Mouse (Mus musculus) T-cell, adult 2 months (primary cell): ENCODE data around the gene Frem1.

Experiments used
- DNase-seq: peaks from one replicate; pipeline ENCODE4 v3.0.0; 2022; ENCODE audit warnings: low spot score

The Frem1 gene

GRCm38 (mm10) chr4:83030097-83030496 lies 22.0 kb downstream of the Frem1 start:
- no peak for DNase-seq

- no peak for DNase-seq
Observed at GRCm38 (mm10) chr4:83020759-83021555, 31.2 kb downstream of the Frem1 start.

GRCm38 (mm10) chr4:83018111-83019105 lies 33.7 kb downstream of the Frem1 start:
- DNase-seq = no peak

DNA sequence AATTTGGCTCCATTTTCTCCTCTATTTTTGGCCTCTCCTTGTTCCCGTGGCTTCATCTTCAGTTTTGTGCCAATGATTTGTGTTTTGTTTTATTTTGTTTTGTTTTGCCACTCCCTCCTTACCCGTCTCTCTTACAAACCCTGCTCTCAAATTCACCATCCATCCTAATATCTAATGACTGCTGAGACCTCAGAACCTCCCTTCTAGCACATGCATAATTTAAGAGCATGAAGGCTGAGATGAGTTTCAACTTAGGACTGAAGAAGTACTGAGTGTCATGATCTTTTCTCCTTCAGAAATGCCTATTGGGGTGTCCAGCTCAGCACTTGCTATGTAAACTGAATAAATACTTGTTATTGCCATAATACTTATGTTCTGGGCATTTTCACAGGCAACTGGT lies 37.6 kb downstream of the Frem1 start:
- no peak for DNase-seq

- no peak for DNase-seq
Observed at GRCm38 (mm10) chr4:83004086-83004485, 48.1 kb downstream of the Frem1 start.

- DNase-seq = no peak
Observed at GRCm38 (mm10) chr4:82992042-82992441, 60.1 kb downstream of the Frem1 start.

DNA sequence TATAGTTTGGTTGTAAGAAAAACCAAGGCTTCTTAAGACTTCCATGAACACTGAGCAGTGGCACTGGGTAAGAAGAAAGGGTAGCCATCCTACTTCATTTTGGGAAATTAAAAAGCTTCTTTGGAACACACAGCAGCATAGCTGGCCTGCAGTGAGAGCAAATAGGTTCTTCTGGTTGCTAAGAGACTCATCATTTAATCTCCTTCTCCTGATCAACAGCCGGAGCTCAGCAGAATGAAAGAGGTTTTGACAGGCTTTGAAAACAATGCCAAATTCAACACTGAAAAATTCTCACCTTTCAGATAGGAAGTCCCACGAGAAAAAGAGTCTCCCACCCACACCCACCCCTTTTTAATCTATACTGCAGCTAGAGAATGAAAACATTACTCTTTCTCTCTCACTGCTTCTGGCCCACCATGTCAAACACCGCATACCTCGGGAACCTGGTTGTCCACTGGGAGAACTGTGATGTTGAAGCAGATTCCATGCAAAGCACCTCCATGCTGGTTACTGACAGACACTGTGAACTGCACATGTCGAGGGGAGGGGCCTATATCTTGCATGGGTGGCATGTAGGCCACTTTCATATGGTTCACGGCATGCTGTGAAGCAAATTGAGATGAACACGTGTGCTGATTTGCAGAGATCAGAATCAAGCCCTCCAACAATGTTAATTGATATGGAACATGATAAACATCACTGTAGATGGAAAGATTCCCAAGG lies 61.0 kb downstream of the Frem1 start:
- DNase-seq = no peak

GRCm38 (mm10) chr4:82972381-82972780 lies 79.8 kb downstream of the Frem1 start:
- no peak for DNase-seq

GRCm38 (mm10) chr4:82970901-82971648 lies 81.1 kb downstream of the Frem1 start:
- DNase-seq = no peak

DNA sequence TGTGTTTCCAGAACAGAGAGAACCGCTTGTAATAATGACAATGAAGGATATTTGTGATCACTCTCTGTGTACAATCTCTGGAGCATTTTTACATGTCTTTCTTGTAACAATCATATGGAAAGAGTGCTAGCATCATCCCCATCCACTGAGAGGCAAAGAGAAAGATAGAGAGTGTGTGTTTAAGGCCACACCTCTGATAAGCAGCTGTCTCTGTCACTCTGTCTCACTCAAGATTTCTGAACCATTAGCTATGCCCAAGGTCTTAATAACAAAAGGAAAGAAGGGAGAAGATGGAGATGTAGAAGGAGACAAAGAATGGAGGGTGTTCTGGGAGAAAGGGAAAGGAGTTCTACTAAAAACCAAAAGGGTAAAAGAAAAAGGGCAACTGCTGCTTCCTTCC lies 91.1 kb downstream of the Frem1 start:
- no peak for DNase-seq

GRCm38 (mm10) chr4:82957827-82958538 lies 94.2 kb downstream of the Frem1 start:
- no peak for DNase-seq

- no peak for DNase-seq
Observed at GRCm38 (mm10) chr4:82953992-82954391, 98.1 kb downstream of the Frem1 start.

DNA sequence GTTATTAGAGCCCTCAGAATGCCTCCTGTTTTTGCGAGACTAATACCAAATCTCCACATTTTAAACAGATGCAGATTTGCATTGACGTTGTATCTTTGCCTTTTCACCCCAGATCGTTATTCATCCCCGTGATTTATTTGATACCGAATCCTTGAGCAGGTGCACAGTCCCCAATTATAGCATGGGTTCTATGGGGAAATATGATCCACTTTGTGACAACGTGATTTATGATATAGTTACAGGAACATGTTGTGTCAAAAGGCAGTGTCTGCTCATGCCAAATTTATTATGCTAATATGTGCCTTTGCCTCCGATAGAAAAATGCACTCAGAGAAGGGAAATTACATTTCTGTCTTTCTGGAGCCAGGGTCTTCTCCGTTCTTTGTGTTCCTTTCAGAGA lies 102.6 kb downstream of the Frem1 start:
- no peak for DNase-seq

GRCm38 (mm10) chr4:82946721-82947120 lies 105.4 kb downstream of the Frem1 start:
- no peak for DNase-seq

GRCm38 (mm10) chr4:82946276-82946612 lies 105.9 kb downstream of the Frem1 start:
- no peak for DNase-seq

- DNase-seq = no peak
Observed at GRCm38 (mm10) chr4:82945572-82946275, 106.4 kb downstream of the Frem1 start.

DNA sequence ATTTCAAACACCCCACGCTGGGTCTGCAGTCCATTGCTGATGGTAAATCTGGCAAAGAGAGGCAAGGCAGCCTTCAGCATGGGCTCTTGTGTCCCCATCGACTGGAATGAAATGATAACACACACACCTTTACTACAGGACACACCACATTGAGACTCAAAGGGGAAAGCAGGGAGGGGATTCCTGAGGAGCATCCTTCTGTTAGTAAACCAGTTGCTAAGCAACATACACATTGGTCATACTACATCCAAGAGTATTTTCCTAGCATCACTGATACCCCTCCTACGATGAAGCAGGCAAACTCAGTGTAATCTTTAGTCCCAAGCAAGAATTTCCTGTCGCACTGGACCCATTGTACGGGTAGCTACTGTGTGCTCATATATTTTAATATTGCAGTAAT lies 111.5 kb downstream of the Frem1 start:
- DNase-seq = no peak

- DNase-seq = no peak
Observed at GRCm38 (mm10) chr4:82940248-82940647, 111.9 kb downstream of the Frem1 start.

DNA sequence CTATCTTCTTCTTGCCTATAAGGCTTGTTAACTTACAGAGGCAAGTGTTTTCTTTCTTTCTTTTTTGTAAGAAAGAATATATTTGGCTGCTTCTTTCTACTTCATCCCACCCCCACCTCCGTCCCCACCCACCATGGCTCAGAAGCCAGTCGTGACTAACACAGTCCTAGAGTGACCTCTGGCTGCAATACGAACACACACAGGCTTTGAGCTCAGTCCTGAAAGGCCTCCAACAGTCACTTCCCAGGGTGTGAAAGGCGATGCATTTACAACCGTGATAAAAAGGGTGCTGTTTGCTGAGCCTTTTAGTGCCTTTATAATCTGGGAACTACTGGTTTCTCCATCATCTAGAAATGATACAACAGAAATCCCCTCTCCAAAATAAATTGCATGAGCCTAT lies 117.8 kb downstream of the Frem1 start:
- DNase-seq = no peak

DNA sequence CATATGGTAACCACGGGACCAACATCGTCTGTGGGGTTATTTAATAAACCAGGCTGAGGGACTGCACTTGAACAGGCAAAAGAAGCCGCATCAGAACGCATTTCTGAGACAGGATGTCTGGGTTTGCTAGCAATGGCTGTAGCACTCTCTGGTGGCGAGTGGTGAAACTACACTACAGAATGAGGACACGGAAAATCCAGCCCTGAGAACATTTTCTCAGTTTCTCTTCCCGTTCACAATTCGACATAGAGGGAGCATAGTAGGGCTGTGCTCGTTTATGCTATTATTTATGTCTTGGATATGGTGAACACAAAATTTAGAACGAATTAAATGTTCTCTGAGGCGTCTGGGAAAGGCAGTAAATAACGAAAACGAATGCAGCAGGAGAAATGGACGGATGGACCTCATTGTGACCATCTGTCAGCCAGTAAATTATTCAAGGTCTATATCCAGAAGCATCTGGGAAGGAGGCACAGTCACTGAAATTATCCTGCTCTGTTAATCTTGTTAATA lies 118.4 kb downstream of the Frem1 start:
- DNase-seq = peak; percentile 7
